Mouse (Mus musculus): ENCODE data around the gene Zc3h14.

DNA sequence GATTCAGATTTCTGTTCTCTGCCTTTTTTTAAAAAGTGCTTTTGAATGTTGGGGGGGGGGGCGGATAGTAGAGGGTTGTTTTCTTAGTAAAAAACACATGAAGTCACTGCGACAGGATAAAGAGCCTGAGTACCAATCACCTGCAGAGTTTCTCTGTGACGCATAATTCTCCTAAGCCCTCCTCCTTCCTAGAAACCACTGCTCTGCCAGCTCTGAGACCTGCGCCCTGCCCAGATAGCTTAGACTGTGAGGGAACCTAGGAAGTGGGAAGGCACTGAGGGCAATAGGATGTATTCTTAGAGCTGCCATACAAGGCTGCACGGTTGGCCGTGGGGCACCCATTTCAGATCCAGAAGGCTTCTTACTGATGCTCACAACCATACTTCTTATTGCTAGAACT lies 33.9 kb upstream of the Zc3h14 start:
- TF ChIP-seq CTCF (IDR thresholded peaks at IDR 0.05; ENCODE audit: extremely low read depth, insufficient read depth, low read length), result no peak
- no peak for TF ChIP-seq POLR2A (IDR thresholded peaks at IDR 0.05; ENCODE audit: extremely low read depth, insufficient read depth, low read length)

Measured in cortical plate, adult 2 months (tissue).